Mouse (Mus musculus): Measurements from ENCODE around the gene Armcx1.

DNA sequence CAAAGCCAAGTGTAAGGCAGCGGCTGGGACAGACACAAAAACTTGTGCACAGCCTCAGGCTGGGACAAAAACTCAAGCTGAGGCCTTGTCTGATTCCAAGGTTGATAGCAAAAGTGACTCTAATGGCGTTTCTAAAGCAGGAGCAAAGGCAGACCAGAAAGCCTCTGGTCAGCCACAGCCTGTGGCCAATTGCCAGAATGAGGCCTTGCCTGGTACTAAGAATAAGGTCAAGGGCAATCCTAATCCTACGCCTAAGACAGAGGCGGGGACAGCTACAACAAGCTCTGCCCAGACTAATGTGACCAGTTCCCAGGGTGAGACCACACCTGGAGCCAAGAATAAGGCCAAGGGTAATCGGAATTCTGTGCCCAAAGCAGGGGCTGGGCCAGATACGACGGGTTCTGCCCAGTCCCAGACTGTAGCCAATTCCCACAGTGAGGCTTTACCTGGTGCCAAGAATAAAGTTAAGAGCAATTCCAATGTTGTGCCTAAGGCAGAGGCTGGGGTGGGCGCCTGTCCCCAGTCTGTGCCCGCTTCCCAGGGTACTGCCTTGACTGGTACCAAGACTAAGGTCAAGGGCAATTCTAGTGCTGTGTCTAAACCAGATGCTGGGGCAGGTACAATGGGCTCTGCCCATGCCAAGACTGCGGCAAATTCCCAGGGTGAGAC lies 26.8 kb upstream of the Armcx1 start:
- TF ChIP-seq POLR2A (IDR thresholded peaks at IDR 0.05; ENCODE audit: low read depth, low read length) (no peak), CHD1 (IDR thresholded peaks at IDR 0.05; ENCODE audit: low read depth, low read length) (no peak), UBTF (IDR thresholded peaks at IDR 0.05; ENCODE audit: low read depth, low read length) (no peak), GABPA (IDR thresholded peaks at IDR 0.05; ENCODE audit: insufficient replicate concordance, low read depth, low read length) (no peak), MEF2A (IDR thresholded peaks at IDR 0.05; ENCODE audit: borderline replicate concordance, low read depth, low read length) (no peak), RCOR1 (conservative IDR thresholded peaks at IDR 0.05; ENCODE audit: low read depth, low read length) (no peak), RAD21 (IDR thresholded peaks at IDR 0.05; ENCODE audit: low read depth, low read length) (no peak), ZMIZ1 (IDR thresholded peaks at IDR 0.05; ENCODE audit: low read depth, low read length) (no peak), CTCF (conservative IDR thresholded peaks at IDR 0.05 in 1 of 2, IDR thresholded peaks at IDR 0.05 in 1 of 2; ENCODE audit: low read depth in 2 of 2, low read length in 2 of 2) (no peak), TCF12 (IDR thresholded peaks at IDR 0.05; ENCODE audit: low read depth, low read length) (no peak), CHD2 (IDR thresholded peaks at IDR 0.05; ENCODE audit: low read length) (no peak), PAX5 (IDR thresholded peaks at IDR 0.05; ENCODE audit: low read length) (no peak), EP300 (IDR thresholded peaks at IDR 0.05; ENCODE audit: low read length) (no peak), HCFC1 (IDR thresholded peaks at IDR 0.05; ENCODE audit: low read depth, low read length) (no peak)

Data from CH12.LX (cell line).